Mouse (Mus musculus): ENCODE data around the gene Ppcs.

- TF ChIP-seq CTCF (IDR thresholded peaks at IDR 0.05; ENCODE audit: insufficient read depth, low read depth, low read length) (no peak), POLR2A (IDR thresholded peaks at IDR 0.05; ENCODE audit: insufficient read depth, low read depth, low read length) (no peak)
Observed at GRCm38 (mm10) chr4:119400896-119401295, 21.3 kb downstream of the Ppcs start.
